Mouse (Mus musculus): Measurements from ENCODE around the gene Thnsl1. TPM values are rescaled to one million over a fixed set of nuclear protein-coding genes. Genes with fewer than 3 reads are reported as not detected.

The Thnsl1 gene
- polyA plus RNA-seq (2015; fragmentation: Nextera tagmentation; extraction: Ambion mirVana) = 7.6 and 7.9 TPM in 2 replicates

DNA sequence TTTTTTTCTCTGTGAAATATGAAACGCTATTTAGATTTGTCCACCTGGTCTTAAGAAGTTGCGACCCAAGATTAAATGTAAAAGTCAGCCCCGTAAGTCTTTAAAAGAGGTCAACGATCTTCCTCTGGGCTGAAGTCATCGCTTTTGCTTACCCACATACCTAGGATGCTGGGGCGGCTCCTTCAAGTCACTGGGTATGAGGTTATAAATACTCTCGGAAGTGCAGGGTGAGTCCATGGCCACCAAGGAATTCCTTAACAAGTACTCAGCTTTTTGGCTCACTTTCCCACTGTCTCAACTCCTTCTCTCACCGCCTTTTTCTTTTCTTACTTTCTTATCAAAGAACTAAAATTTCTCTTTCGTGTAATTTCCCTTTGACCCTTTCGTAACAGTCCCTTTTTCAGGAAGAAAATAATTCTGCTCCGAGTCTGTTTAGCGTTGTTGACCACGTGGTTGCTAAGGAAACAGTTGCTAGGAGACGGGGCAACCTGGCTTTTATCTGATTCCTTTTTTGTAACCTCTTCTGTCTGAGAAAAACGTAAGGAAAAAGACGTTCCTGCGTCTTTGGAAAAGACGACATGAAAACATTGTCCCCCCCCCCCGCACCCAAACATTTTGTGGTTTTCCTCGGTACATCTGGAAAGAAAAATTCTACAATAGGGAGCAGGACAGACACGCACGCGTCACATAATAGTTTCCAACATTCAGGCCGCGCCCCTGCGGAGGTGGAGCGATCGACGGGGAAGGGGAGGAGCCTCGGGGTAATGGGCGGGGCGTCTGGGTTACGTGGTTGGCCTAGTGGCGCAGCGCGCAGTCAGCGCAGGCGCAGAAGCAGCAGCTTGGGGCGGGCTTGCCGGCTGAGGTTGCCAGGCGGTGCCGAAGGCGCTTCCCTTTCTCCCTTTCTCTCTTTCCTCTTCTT lies at the start of gene Thnsl1, which contains the start of gene Enkur:
Gene Thnsl1, plus strand, starts transcription at position 813 of the 919 bp plus-strand sequence.
Gene Enkur, minus strand, starts transcription at position 454 of the 919 bp plus-strand sequence.
- ATAC-seq (ENCODE audit: low FRiP score, low TSS enrichment) = peak; percentile 99
- peak within 1 kb of the TSS; percentile 74 for H3K4me2 ChIP-seq (replicated peaks; ENCODE audit: low read depth, low read length)
- H3K27ac ChIP-seq (ENCODE audit: low read length) = peak within 1 kb of the TSS; percentile 60; the same call in 1 of the 2 replicates
- no peaks in the 10 kb centered on the region for H3K36me3 ChIP-seq (ENCODE audit: insufficient read depth, low read length)
- H3K9me3 ChIP-seq (ENCODE audit: low read length) = no peaks in the 10 kb centered on the region
- 1% methylated on average over 43 of the region's 43 CpGs for WGBS
- peaks cover 7% of the 10 kb centered on the region for H3K4me1 ChIP-seq (ENCODE audit: insufficient read depth, low read length)
- H3K4me3 ChIP-seq (ENCODE audit: low read length) = peak within 1 kb of the TSS; percentile 78
- H3K27me3 ChIP-seq (ENCODE audit: insufficient read depth, low read length) = no peaks in the 10 kb centered on the region
- peak within 1 kb of the TSS; percentile 78 for H3K9ac ChIP-seq (replicated peaks; ENCODE audit: low read length)

GRCm38 (mm10) chr2:21164296-21164695 lies 41.2 kb upstream of the Thnsl1 start:
- Histone ChIP-seq H3K4me3 (ENCODE audit: low read length) (no peak overlapping the region), H3K4me1 (ENCODE audit: insufficient read depth, low read length) (no peaks in the 10 kb centered on the region), H3K4me2 (replicated peaks; ENCODE audit: low read depth, low read length) (no peak overlapping the region), H3K9me3 (ENCODE audit: low read length) (no peaks in the 10 kb centered on the region), H3K27ac (ENCODE audit: low read length) (no peak overlapping the region), H3K9ac (replicated peaks; ENCODE audit: low read length) (no peak overlapping the region), H3K27me3 (ENCODE audit: insufficient read depth, low read length) (no peaks in the 10 kb centered on the region), H3K36me3 (ENCODE audit: insufficient read depth, low read length) (no peaks in the 10 kb centered on the region)
- 87% methylated on average over 8 of the region's 8 CpGs for WGBS
- ATAC-seq (ENCODE audit: low FRiP score, low TSS enrichment) = no peak

DNA sequence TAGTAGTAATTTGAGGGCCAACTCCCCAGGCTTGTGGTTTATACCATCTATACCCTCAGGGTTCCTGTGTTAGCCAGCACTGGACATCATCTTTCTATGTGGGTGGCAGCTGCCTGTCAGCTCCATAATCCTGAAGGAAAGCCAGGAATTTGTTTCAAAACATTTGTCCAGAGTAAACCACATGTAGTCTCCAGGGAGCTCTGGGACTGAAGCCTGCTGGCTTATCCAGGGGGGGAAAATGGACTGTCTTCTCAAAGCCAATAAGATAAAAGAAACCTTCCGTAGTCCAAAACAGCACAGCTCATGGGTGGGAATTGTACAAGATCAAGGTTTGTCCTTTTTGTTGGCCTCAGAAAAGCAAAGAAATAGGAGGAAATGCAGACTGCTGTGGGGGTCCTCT lies 37.6 kb upstream of the Thnsl1 start:
- WGBS = 97% methylated on average over 1 of the region's 1 CpGs
- H3K27me3 ChIP-seq (ENCODE audit: insufficient read depth, low read length) = no peaks in the 10 kb centered on the region
- 0 out of 2 replicates have a peak, but pooled peaks cover 2% of the 10 kb centered on the region for H3K9me3 ChIP-seq (ENCODE audit: low read length)
- no peak overlapping the region for H3K9ac ChIP-seq (replicated peaks; ENCODE audit: low read length)
- no peak overlapping the region for H3K4me3 ChIP-seq (ENCODE audit: low read length)
- ATAC-seq (ENCODE audit: low FRiP score, low TSS enrichment) = no peak
- H3K4me1 ChIP-seq (ENCODE audit: insufficient read depth, low read length) = no peaks in the 10 kb centered on the region
- no peak overlapping the region for H3K27ac ChIP-seq (ENCODE audit: low read length)
- no peaks in the 10 kb centered on the region for H3K36me3 ChIP-seq (ENCODE audit: insufficient read depth, low read length)
- no peak overlapping the region for H3K4me2 ChIP-seq (replicated peaks; ENCODE audit: low read depth, low read length)

- H3K4me1 ChIP-seq (ENCODE audit: insufficient read depth, low read length) = no peaks in the 10 kb centered on the region
- no peak overlapping the region for H3K9ac ChIP-seq (replicated peaks; ENCODE audit: low read length)
- no peaks in the 10 kb centered on the region for H3K36me3 ChIP-seq (ENCODE audit: insufficient read depth, low read length)
- H3K9me3 ChIP-seq (ENCODE audit: low read length) = 0 out of 2 replicates have a peak, but pooled peaks cover 2% of the 10 kb centered on the region
- H3K27me3 ChIP-seq (ENCODE audit: insufficient read depth, low read length) = no peaks in the 10 kb centered on the region
- WGBS = 70% methylated on average over 3 of the region's 3 CpGs
- no peak for ATAC-seq (ENCODE audit: low FRiP score, low TSS enrichment)
- no peak overlapping the region for H3K27ac ChIP-seq (ENCODE audit: low read length)
- H3K4me2 ChIP-seq (replicated peaks; ENCODE audit: low read depth, low read length) = no peak overlapping the region
- no peak overlapping the region for H3K4me3 ChIP-seq (ENCODE audit: low read length)
Observed at GRCm38 (mm10) chr2:21172797-21173196, 32.7 kb upstream of the Thnsl1 start.

- Histone ChIP-seq H3K4me2 (replicated peaks; ENCODE audit: low read depth, low read length) (no peak overlapping the region), H3K4me1 (ENCODE audit: insufficient read depth, low read length) (no peaks in the 10 kb centered on the region), H3K27ac (ENCODE audit: low read length) (no peak overlapping the region), H3K27me3 (ENCODE audit: insufficient read depth, low read length) (no peaks in the 10 kb centered on the region), H3K4me3 (ENCODE audit: low read length) (no peak overlapping the region), H3K36me3 (ENCODE audit: insufficient read depth, low read length) (no peaks in the 10 kb centered on the region), H3K9me3 (ENCODE audit: low read length) (no peaks in the 10 kb centered on the region), H3K9ac (replicated peaks; ENCODE audit: low read length) (no peak overlapping the region)
- WGBS = 95% methylated on average over 5 of the region's 5 CpGs
- no peak for ATAC-seq (ENCODE audit: low FRiP score, low TSS enrichment)
Observed at GRCm38 (mm10) chr2:21179136-21179535, 26.4 kb upstream of the Thnsl1 start.

DNA sequence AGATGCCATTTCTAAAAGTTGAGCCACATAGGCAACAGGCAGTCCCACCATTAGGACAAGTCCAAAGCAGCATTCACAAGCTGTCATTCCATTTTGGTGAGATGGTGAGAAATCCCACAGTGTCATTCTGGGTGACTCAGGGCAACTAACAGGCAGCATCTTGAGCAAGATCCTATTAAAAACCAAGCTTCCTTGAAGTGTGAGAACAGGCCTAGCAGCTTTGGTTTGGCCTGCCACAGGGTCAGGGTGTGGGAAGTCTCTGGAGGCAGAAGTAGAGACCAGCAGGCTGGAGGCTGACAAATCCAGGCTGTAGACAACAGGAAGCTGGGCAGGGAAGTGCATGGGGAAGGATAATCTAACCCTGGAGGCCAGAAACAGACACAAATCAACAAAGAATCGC lies 22.7 kb upstream of the Thnsl1 start:
- no peak overlapping the region for H3K9ac ChIP-seq (replicated peaks; ENCODE audit: low read length)
- no peak overlapping the region for H3K4me3 ChIP-seq (ENCODE audit: low read length)
- H3K4me2 ChIP-seq (replicated peaks; ENCODE audit: low read depth, low read length) = no peak overlapping the region
- no peaks in the 10 kb centered on the region for H3K4me1 ChIP-seq (ENCODE audit: insufficient read depth, low read length)
- 64% methylated on average over 1 of the region's 1 CpGs for WGBS
- no peak for ATAC-seq (ENCODE audit: low FRiP score, low TSS enrichment)
- H3K36me3 ChIP-seq (ENCODE audit: insufficient read depth, low read length) = no peaks in the 10 kb centered on the region
- no peaks in the 10 kb centered on the region for H3K27me3 ChIP-seq (ENCODE audit: insufficient read depth, low read length)
- H3K27ac ChIP-seq (ENCODE audit: low read length) = no peak overlapping the region
- no peaks in the 10 kb centered on the region for H3K9me3 ChIP-seq (ENCODE audit: low read length)

GRCm38 (mm10) chr2:21187576-21187975 lies 17.9 kb upstream of the Thnsl1 start:
- H3K36me3 ChIP-seq (ENCODE audit: insufficient read depth, low read length) = no peaks in the 10 kb centered on the region
- H3K4me1 ChIP-seq (ENCODE audit: insufficient read depth, low read length) = no peaks in the 10 kb centered on the region
- H3K9ac ChIP-seq (replicated peaks; ENCODE audit: low read length) = no peak overlapping the region
- H3K27ac ChIP-seq (ENCODE audit: low read length) = no peak overlapping the region
- WGBS = 46% methylated on average over 7 of the region's 7 CpGs
- no peaks in the 10 kb centered on the region for H3K9me3 ChIP-seq (ENCODE audit: low read length)
- no peak overlapping the region for H3K4me3 ChIP-seq (ENCODE audit: low read length)
- H3K27me3 ChIP-seq (ENCODE audit: insufficient read depth, low read length) = no peaks in the 10 kb centered on the region
- no peak for ATAC-seq (ENCODE audit: low FRiP score, low TSS enrichment)
- no peak overlapping the region for H3K4me2 ChIP-seq (replicated peaks; ENCODE audit: low read depth, low read length)

DNA sequence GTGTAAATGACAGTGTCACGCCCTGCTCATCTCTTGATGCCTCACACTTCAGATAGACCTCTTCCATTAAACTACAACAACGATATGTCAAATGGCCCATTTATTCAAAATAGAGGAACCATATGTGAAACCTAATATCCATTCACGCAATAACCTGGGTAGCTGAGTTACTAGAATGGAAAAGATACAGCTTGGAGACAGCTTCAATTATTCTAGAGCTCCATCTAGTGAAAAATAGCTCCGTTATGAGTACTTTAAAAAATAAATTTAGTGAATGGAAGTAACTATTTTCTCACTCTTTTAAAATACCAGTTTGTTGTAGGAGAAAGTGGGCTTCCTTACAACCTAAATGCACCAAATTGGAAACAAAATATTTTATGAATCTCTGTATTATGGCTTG lies 16.9 kb upstream of the Thnsl1 start:
- no peak overlapping the region for H3K27ac ChIP-seq (ENCODE audit: low read length)
- 65% methylated on average over 4 of the region's 4 CpGs for WGBS
- no peak overlapping the region for H3K9ac ChIP-seq (replicated peaks; ENCODE audit: low read length)
- H3K36me3 ChIP-seq (ENCODE audit: insufficient read depth, low read length) = no peaks in the 10 kb centered on the region
- no peak overlapping the region for H3K4me2 ChIP-seq (replicated peaks; ENCODE audit: low read depth, low read length)
- no peak overlapping the region for H3K4me3 ChIP-seq (ENCODE audit: low read length)
- no peak for ATAC-seq (ENCODE audit: low FRiP score, low TSS enrichment)
- H3K4me1 ChIP-seq (ENCODE audit: insufficient read depth, low read length) = no peaks in the 10 kb centered on the region
- H3K27me3 ChIP-seq (ENCODE audit: insufficient read depth, low read length) = no peaks in the 10 kb centered on the region
- no peaks in the 10 kb centered on the region for H3K9me3 ChIP-seq (ENCODE audit: low read length)

GRCm38 (mm10) chr2:21191232-21191631 lies 14.3 kb upstream of the Thnsl1 start:
- Histone ChIP-seq H3K36me3 (ENCODE audit: insufficient read depth, low read length) (no peaks in the 10 kb centered on the region), H3K9me3 (ENCODE audit: low read length) (no peaks in the 10 kb centered on the region), H3K27me3 (ENCODE audit: insufficient read depth, low read length) (no peaks in the 10 kb centered on the region), H3K4me2 (replicated peaks; ENCODE audit: low read depth, low read length) (no peak overlapping the region), H3K27ac (ENCODE audit: low read length) (no peak overlapping the region), H3K9ac (replicated peaks; ENCODE audit: low read length) (no peak overlapping the region), H3K4me1 (ENCODE audit: insufficient read depth, low read length) (no peaks in the 10 kb centered on the region), H3K4me3 (ENCODE audit: low read length) (no peak overlapping the region)
- 74% methylated on average over 1 of the region's 1 CpGs for WGBS
- no peak for ATAC-seq (ENCODE audit: low FRiP score, low TSS enrichment)

- Histone ChIP-seq H3K4me1 (ENCODE audit: insufficient read depth, low read length) (no peaks in the 10 kb centered on the region), H3K4me3 (ENCODE audit: low read length) (no peak overlapping the region), H3K9me3 (ENCODE audit: low read length) (peaks cover 3% of the 10 kb centered on the region; the same call in 1 of the 2 replicates), H3K9ac (replicated peaks; ENCODE audit: low read length) (no peak overlapping the region), H3K4me2 (replicated peaks; ENCODE audit: low read depth, low read length) (no peak overlapping the region), H3K27me3 (ENCODE audit: insufficient read depth, low read length) (no peaks in the 10 kb centered on the region), H3K36me3 (ENCODE audit: insufficient read depth, low read length) (no peaks in the 10 kb centered on the region), H3K27ac (ENCODE audit: low read length) (no peak overlapping the region)
- no peak for ATAC-seq (ENCODE audit: low FRiP score, low TSS enrichment)
- WGBS = 96% methylated on average over 5 of the region's 5 CpGs
Observed at GRCm38 (mm10) chr2:21195233-21195632, 10.3 kb upstream of the Thnsl1 start.

Data from kidney, embryonic 16.5 days (tissue).